Mouse (Mus musculus) forebrain, embryonic 11.5 days (tissue): ENCODE data around the gene Ppp1ca. TPM values are rescaled to one million over a fixed set of nuclear protein-coding genes. Genes with fewer than 3 reads are reported as not detected.

ENCODE experiments used
- ATAC-seq: fragments of 200-750 bp; cut with Nextera tagmentation; replicated peaks from 2 replicates; pipeline ENCODE4 v1.8.0; 2017; ENCODE audit warnings: moderate TSS enrichment; ENCODE audit not compliant: low FRiP score
- DNase-seq: peaks from one replicate; pipeline ENCODE4 v3.0.0-alpha.2; 2017; ENCODE audit warnings: low spot score
- H3K27ac ChIP-seq: fragments of 300-500 bp; sonication (generic); 2 replicates; pipeline ENCODE4 v1.5.1; 2014; ENCODE audit warnings: low read depth, low read length
- H3K27me3 ChIP-seq: fragments of 300-500 bp; sonication (generic); 2 replicates; pipeline ENCODE4 v1.6.1; 2014; ENCODE audit warnings: mild to moderate bottlenecking, low read length, mixed read lengths; ENCODE audit not compliant: control insufficient read depth, insufficient read depth
- H3K36me3 ChIP-seq: fragments of 300-500 bp; sonication (generic); 2 replicates; pipeline ENCODE4 v1.6.1; 2014; ENCODE audit warnings: mild to moderate bottlenecking, low read length, moderate library complexity, mixed read lengths; ENCODE audit not compliant: control insufficient read depth, insufficient read depth
- H3K4me1 ChIP-seq: fragments of 300-500 bp; sonication (generic); replicated peaks from 2 replicates; pipeline ENCODE4 v1.6.1; 2014; ENCODE audit warnings: low read length, mixed read lengths; ENCODE audit not compliant: control insufficient read depth, insufficient read depth
- H3K4me2 ChIP-seq: fragments of 300-500 bp; sonication (generic); 2 replicates; pipeline ENCODE4 v1.6.1; 2014; ENCODE audit warnings: low read depth, mild to moderate bottlenecking, low read length, moderate library complexity, mixed read lengths; ENCODE audit not compliant: severe bottlenecking
- H3K4me3 ChIP-seq: fragments of 300-500 bp; sonication (generic); 2 replicates; pipeline ENCODE4 v1.5.1; 2014; ENCODE audit warnings: low read depth, low read length
- H3K9ac ChIP-seq: fragments of 300-500 bp; sonication (generic); 2 replicates; pipeline ENCODE4 v1.6.1; 2014; ENCODE audit warnings: low read length
- H3K9me3 ChIP-seq: fragments of 300-500 bp; sonication (generic); 2 replicates; pipeline ENCODE4 v1.6.1; 2016; ENCODE audit warnings: low read length, mixed read lengths; ENCODE audit not compliant: control insufficient read depth
- WGBS: fragments of 180-500 bp; shearing (Covaris S2); extraction: QIAGEN DNeasy Blood & Tissue Kit; methylation state at CpG from one replicate; pipeline ENCODE4 v1.1.7; 2014; 5-methylcytosine and 5-hydroxymethylcytosine counted together
- polyA plus RNA-seq: library from polyadenylated mRNA; unstranded; fragments of >200 nt; fragmentation: Nextera tagmentation; extraction: Ambion mirVana; gene quantifications from 2 replicates; pipeline ENCODE4 v1.2.1, GENCODE M21; 2014

Ppp1ca gene
- polyA plus RNA-seq, 1 experiment from 2014 or later = 856 TPM

- H3K27me3 ChIP-seq = no peaks in the 10 kb centered on the region
- peak; percentile 96 for DNase-seq
- H3K4me2 ChIP-seq = peak within 1 kb of the TSS; percentile 87
- peaks cover 2% of the 10 kb centered on the region; the same call in 1 of the 2 replicates for H3K36me3 ChIP-seq
- peak within 1 kb of the TSS; percentile 69 for H3K4me3 ChIP-seq
- H3K9ac ChIP-seq = peak within 1 kb of the TSS; percentile 67
- H3K4me1 ChIP-seq = peaks cover 6% of the 10 kb centered on the region
- H3K9me3 ChIP-seq = no peaks in the 10 kb centered on the region
- WGBS = 7% methylated on average over 42 of the region's 42 CpGs
- H3K27ac ChIP-seq = peak within 1 kb of the TSS; percentile 53; the same call in 1 of the 2 replicates
- peak; percentile 90 for ATAC-seq
Measured at GRCm38 (mm10) chr19:4162646-4163542, 29.0 kb upstream of the Ppp1ca start, which contains the start of gene Rps6kb2. TSS of gene Rps6kb2 (minus strand) at chr19:4163354.

- WGBS = 29% methylated on average over 4 of the region's 4 CpGs
Measured at GRCm38 (mm10) chr19:4163543-4163887, 28.4 kb upstream of the Ppp1ca start.

GRCm38 (mm10) chr19:4164100-4164499 lies 27.8 kb upstream of the Ppp1ca start:
- Histone ChIP-seq H3K9ac (no peak overlapping the region), H3K27me3 (no peaks in the 10 kb centered on the region), H3K4me2 (no peak overlapping the region), H3K4me1 (peaks cover 6% of the 10 kb centered on the region), H3K36me3 (no peaks in the 10 kb centered on the region; the same call in 1 of the 2 replicates), H3K4me3 (no peak overlapping the region), H3K9me3 (no peaks in the 10 kb centered on the region), H3K27ac (no peak overlapping the region)
- WGBS = 78% methylated on average over 3 of the region's 3 CpGs
- ATAC-seq = no peak
- DNase-seq = no peak

More at GRCm38 (mm10) chr19:4163543-4163887, 28.4 kb upstream of the Ppp1ca start:
- DNase-seq = no peak
- no peaks in the 10 kb centered on the region; the same call in 1 of the 2 replicates for H3K36me3 ChIP-seq
- ATAC-seq = peak; percentile 29; the same call in 1 of the 2 replicates
- H3K27me3 ChIP-seq = no peaks in the 10 kb centered on the region
- peak overlapping the region; percentile 67 for H3K9ac ChIP-seq
- H3K4me2 ChIP-seq = peak overlapping the region; percentile 87
- peak overlapping the region; percentile 69 for H3K4me3 ChIP-seq
- no peaks in the 10 kb centered on the region for H3K9me3 ChIP-seq
- H3K4me1 ChIP-seq = peaks cover 6% of the 10 kb centered on the region
- peak overlapping the region; percentile 53; the same call in 1 of the 2 replicates for H3K27ac ChIP-seq

GRCm38 (mm10) chr19:4164721-4165120 lies 27.1 kb upstream of the Ppp1ca start:
- H3K4me1 ChIP-seq = peaks cover 7% of the 10 kb centered on the region
- WGBS = 73% methylated on average over 2 of the region's 2 CpGs
- H3K9me3 ChIP-seq = no peaks in the 10 kb centered on the region
- no peak overlapping the region for H3K4me2 ChIP-seq
- no peak overlapping the region for H3K4me3 ChIP-seq
- no peak overlapping the region for H3K27ac ChIP-seq
- H3K27me3 ChIP-seq = no peaks in the 10 kb centered on the region
- DNase-seq = no peak
- ATAC-seq = no peak
- H3K36me3 ChIP-seq = no peaks in the 10 kb centered on the region; the same call in 1 of the 2 replicates
- no peak overlapping the region for H3K9ac ChIP-seq

GRCm38 (mm10) chr19:4166678-4167476 lies 25.0 kb upstream of the Ppp1ca start:
- no peak overlapping the region for H3K4me2 ChIP-seq
- peaks cover 12% of the 10 kb centered on the region for H3K4me1 ChIP-seq
- no peak for ATAC-seq
- no peaks in the 10 kb centered on the region for H3K27me3 ChIP-seq
- WGBS = 88% methylated on average over 9 of the region's 9 CpGs
- H3K36me3 ChIP-seq = no peaks in the 10 kb centered on the region
- H3K9me3 ChIP-seq = no peaks in the 10 kb centered on the region
- H3K9ac ChIP-seq = no peak overlapping the region
- no peak overlapping the region for H3K4me3 ChIP-seq
- DNase-seq = no peak
- no peak overlapping the region for H3K27ac ChIP-seq

GRCm38 (mm10) chr19:4169378-4169784 lies 22.5 kb upstream of the Ppp1ca start:
- WGBS = under 1% methylated on average over 42 of the region's 43 CpGs
- peak; percentile 100 for DNase-seq
- Histone ChIP-seq H3K4me3 (peak overlapping the region; percentile 37), H3K36me3 (no peaks in the 10 kb centered on the region), H3K27ac (peak overlapping the region; percentile 67), H3K9me3 (no peaks in the 10 kb centered on the region), H3K4me1 (peaks cover 6% of the 10 kb centered on the region), H3K4me2 (peak overlapping the region; percentile 92), H3K27me3 (no peaks in the 10 kb centered on the region), H3K9ac (peak overlapping the region; percentile 75)
- ATAC-seq = peak; percentile 94

GRCm38 (mm10) chr19:4169810-4170209 lies 22.1 kb upstream of the Ppp1ca start:
- DNase-seq (no peak), ATAC-seq (peak; percentile 63)
- 10% methylated on average over 27 of the region's 27 CpGs for WGBS
- H3K36me3 ChIP-seq = no peaks in the 10 kb centered on the region
- H3K4me2 ChIP-seq = peak overlapping the region; percentile 92
- peak overlapping the region; percentile 37 for H3K4me3 ChIP-seq
- H3K4me1 ChIP-seq = peaks cover 6% of the 10 kb centered on the region
- H3K9me3 ChIP-seq = no peaks in the 10 kb centered on the region
- peak overlapping the region; percentile 75 for H3K9ac ChIP-seq
- H3K27ac ChIP-seq = peak overlapping the region; percentile 67
- no peaks in the 10 kb centered on the region for H3K27me3 ChIP-seq

- Histone ChIP-seq H3K9me3 (no peaks in the 10 kb centered on the region), H3K9ac (no peak overlapping the region), H3K4me2 (no peak overlapping the region), H3K36me3 (no peaks in the 10 kb centered on the region), H3K27ac (no peak overlapping the region), H3K27me3 (no peaks in the 10 kb centered on the region), H3K4me1 (peaks cover 13% of the 10 kb centered on the region), H3K4me3 (no peak overlapping the region)
- no peak for ATAC-seq
- 88% methylated on average over 10 of the region's 10 CpGs for WGBS
- DNase-seq = no peak
Measured at GRCm38 (mm10) chr19:4170723-4171392, 21.0 kb upstream of the Ppp1ca start.
